Mouse (Mus musculus) intestine, embryonic 14.5 days (tissue): ENCODE results near the gene Reep6. TPM values are rescaled to one million over a fixed set of nuclear protein-coding genes. Genes with fewer than 3 reads are reported as not detected.

Source experiments
- ATAC-seq: fragments of 200-750 bp; cut with Nextera tagmentation; replicated peaks from 2 replicates; pipeline ENCODE4 v1.8.0; 2017; ENCODE audit warnings: low read depth, moderate number of reproducible peaks, moderate TSS enrichment, moderate library complexity; ENCODE audit not compliant: low FRiP score, low TSS enrichment
- DNase-seq: peaks from one replicate; pipeline ENCODE4 v3.0.0-alpha.2; 2018; ENCODE audit warnings: low spot score
- H3K27ac ChIP-seq: fragments of 300-500 bp; sonication (generic); 2 replicates; pipeline ENCODE4 v1.5.1; 2014; ENCODE audit warnings: low read depth, mild to moderate bottlenecking, control low read depth
- H3K27me3 ChIP-seq: fragments of 300-500 bp; sonication (generic); replicated peaks from 2 replicates; pipeline ENCODE4 v1.6.1; 2014; ENCODE audit warnings: low read length, control low read depth; ENCODE audit not compliant: control insufficient read depth, insufficient read depth
- H3K36me3 ChIP-seq: fragments of 300-500 bp; sonication (generic); 2 replicates; pipeline ENCODE4 v1.6.1; 2014; ENCODE audit warnings: low read length, control low read depth; ENCODE audit not compliant: control insufficient read depth, insufficient read depth
- H3K4me1 ChIP-seq: fragments of 300-500 bp; sonication (generic); replicated peaks from 2 replicates; pipeline ENCODE4 v1.6.1; 2014; ENCODE audit warnings: low read length, control low read depth, mixed read lengths; ENCODE audit not compliant: control insufficient read depth, insufficient read depth
- H3K4me2 ChIP-seq: fragments of 300-500 bp; sonication (generic); 2 replicates; pipeline ENCODE4 v1.6.1; 2014; ENCODE audit warnings: low read length
- H3K4me3 ChIP-seq: fragments of 300-500 bp; sonication (generic); 2 replicates; pipeline ENCODE4 v1.5.1; 2014; ENCODE audit warnings: low read depth, low read length, control low read depth, mixed read lengths
- H3K9ac ChIP-seq: fragments of 300-500 bp; sonication (generic); 2 replicates; pipeline ENCODE4 v1.6.1; 2014; ENCODE audit warnings: mild to moderate bottlenecking, low read length
- H3K9me3 ChIP-seq: fragments of 300-500 bp; sonication (generic); 2 replicates; pipeline ENCODE4 v1.6.1; 2016; ENCODE audit warnings: low read length, control low read depth; ENCODE audit not compliant: control insufficient read depth
- WGBS: fragments of 180-500 bp; shearing (Covaris S2); extraction: QIAGEN DNeasy Blood & Tissue Kit; methylation state at CpG from one replicate; pipeline ENCODE4 v1.1.7; 2014; 5-methylcytosine and 5-hydroxymethylcytosine counted together
- polyA plus RNA-seq: library from polyadenylated mRNA; unstranded; fragments of >200 nt; fragmentation: Nextera tagmentation; extraction: Ambion mirVana; gene quantifications from 2 replicates; pipeline ENCODE4 v1.2.1, GENCODE M21; 2014

Reep6 gene
- polyA plus RNA-seq, 1 experiment from 2014 or later = 58.1 TPM

DNA sequence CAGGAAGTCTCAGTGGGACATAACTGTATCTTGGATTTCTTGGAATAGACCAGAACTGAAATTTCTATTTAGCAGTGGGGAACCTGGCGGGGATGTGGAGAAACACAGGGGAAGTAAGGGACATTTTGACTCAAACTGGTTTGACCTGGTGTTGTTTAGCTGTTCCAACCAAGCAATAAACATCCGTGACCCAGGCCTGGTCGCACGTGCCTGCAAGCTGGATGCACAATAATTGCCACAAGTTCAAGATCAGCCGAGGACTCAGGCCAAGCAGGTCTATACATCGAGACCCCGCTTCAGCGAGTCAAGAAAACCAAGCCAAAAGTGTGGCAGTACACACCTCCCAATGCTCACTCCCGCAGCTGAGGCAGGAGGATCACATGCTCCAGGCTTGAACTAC, 42.2 kb downstream of the Reep6 start:
- H3K27me3 ChIP-seq = no peaks in the 10 kb centered on the region
- H3K27ac ChIP-seq = no peak overlapping the region
- peaks cover 4% of the 10 kb centered on the region; the same call in 1 of the 2 replicates for H3K4me1 ChIP-seq
- no peaks in the 10 kb centered on the region for H3K9me3 ChIP-seq
- H3K9ac ChIP-seq = no peak overlapping the region
- 0 out of 2 replicates have a peak overlapping the region, but pooled peaks have one; percentile 13 for H3K4me3 ChIP-seq
- no peaks in the 10 kb centered on the region for H3K36me3 ChIP-seq
- ATAC-seq (no peak), DNase-seq (no peak)
- 48% methylated on average over 9 of the region's 9 CpGs for WGBS
- H3K4me2 ChIP-seq = peak overlapping the region; percentile 38

DNA sequence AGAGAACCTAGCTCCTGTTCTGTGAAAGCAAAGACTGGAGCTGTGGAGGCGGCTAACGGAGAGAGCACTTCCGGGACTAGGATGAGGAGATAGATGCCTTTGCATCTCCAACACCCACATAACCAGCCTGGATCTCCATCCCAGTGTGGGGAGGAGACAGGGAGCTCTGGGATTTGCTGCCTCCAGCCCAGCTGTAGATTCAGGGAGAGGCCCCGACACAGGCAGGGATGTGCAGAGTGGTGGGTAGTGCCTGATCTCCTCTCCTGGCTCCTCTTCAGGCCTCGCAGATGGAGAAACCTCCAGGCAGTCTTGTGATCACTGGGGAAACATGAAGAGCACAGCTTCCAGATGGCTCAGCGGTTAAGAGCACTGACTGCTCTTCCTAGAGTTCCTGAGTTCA, 43.0 kb downstream of the Reep6 start:
- no peak overlapping the region for H3K27ac ChIP-seq
- no peak overlapping the region for H3K4me3 ChIP-seq
- WGBS = 84% methylated on average over 6 of the region's 6 CpGs
- no peaks in the 10 kb centered on the region for H3K36me3 ChIP-seq
- H3K9ac ChIP-seq = no peak overlapping the region
- no peak overlapping the region for H3K4me2 ChIP-seq
- no peaks in the 10 kb centered on the region for H3K27me3 ChIP-seq
- DNase-seq (no peak), ATAC-seq (no peak)
- peaks cover 4% of the 10 kb centered on the region; the same call in 1 of the 2 replicates for H3K4me1 ChIP-seq
- no peaks in the 10 kb centered on the region for H3K9me3 ChIP-seq

DNA sequence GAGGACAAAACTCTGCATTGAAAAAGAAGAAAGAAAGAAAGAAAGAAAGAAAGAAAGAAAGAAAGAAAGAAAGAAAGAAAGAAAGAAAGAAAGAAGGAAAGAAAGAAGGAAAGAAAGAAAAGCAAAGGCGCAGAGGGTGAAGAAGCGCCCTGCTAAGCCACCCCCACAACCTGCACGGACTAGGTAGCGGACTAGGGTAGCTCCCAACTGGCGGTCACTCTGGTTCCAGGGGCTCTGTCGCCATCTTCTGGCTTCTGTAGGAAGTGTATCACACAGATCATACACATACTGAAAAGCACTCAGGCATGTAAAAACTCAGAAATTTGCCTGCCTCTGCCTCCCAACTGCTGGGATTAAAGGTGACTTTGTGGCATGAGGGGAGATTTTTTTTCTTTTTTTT, 44.3 kb downstream of the Reep6 start:
- no peaks in the 10 kb centered on the region for H3K27me3 ChIP-seq
- H3K9me3 ChIP-seq = no peaks in the 10 kb centered on the region
- H3K36me3 ChIP-seq = no peaks in the 10 kb centered on the region
- no peak for ATAC-seq
- no peak overlapping the region for H3K4me3 ChIP-seq
- peaks cover 4% of the 10 kb centered on the region; the same call in 1 of the 2 replicates for H3K4me1 ChIP-seq
- no peak overlapping the region for H3K4me2 ChIP-seq
- no peak overlapping the region for H3K27ac ChIP-seq
- WGBS = 20% methylated on average over 6 of the region's 6 CpGs
- no peak for DNase-seq
- no peak overlapping the region for H3K9ac ChIP-seq

DNA sequence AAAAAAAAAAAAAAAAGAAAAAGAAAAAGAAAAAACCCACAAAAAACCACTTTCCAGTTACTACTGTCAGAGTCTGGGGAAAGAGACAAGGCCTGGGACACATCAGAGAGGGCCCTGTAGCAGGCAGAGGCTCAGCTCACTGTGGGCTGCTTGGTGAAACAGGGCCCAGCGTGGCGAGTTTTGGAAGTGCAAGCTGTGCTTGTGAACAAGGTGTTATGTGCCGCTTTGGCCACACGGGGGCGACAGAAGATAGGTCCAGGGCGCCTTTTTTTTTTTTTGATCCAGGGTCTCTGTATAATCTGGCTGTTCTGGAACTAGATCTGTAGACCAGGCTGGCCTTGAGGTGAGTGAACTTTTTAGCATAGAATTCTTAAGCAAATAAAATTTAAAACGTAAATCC, 46.4 kb downstream of the Reep6 start:
- DNase-seq (peak; percentile 99), ATAC-seq (no peak)
- Histone ChIP-seq H3K27ac (no peak overlapping the region), H3K9ac (no peak overlapping the region), H3K4me3 (no peak overlapping the region), H3K27me3 (no peaks in the 10 kb centered on the region), H3K4me1 (peaks cover 2% of the 10 kb centered on the region; the same call in 1 of the 2 replicates), H3K9me3 (no peaks in the 10 kb centered on the region), H3K36me3 (peaks cover 17% of the 10 kb centered on the region), H3K4me2 (no peak overlapping the region)
- 2% methylated on average over 7 of the region's 7 CpGs for WGBS

DNA sequence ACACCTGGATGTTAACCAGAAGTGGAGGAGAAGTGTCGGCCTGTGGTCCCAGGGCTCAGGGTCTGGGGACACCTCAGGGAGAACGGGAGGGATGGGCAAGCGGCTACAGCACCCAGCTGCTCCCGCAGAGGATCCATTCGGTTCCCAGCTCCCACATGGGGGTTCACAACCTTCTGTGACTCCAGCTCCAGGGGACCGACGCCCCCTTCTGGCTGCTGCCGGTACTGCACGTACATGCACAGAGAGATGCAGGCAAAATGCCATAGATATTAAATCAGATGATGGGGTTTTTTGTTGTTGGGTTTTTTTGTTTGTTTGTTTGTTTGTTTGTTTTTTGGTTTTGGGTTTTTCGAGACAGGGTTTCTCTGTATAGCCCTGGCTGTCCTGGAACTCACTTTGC, 48.0 kb downstream of the Reep6 start:
- WGBS = 51% methylated on average over 10 of the region's 10 CpGs
- Histone ChIP-seq H3K27me3 (no peaks in the 10 kb centered on the region), H3K9me3 (no peaks in the 10 kb centered on the region), H3K4me2 (no peak overlapping the region), H3K36me3 (peaks cover 32% of the 10 kb centered on the region), H3K27ac (no peak overlapping the region), H3K4me3 (no peak overlapping the region), H3K4me1 (no peaks in the 10 kb centered on the region), H3K9ac (no peak overlapping the region)
- DNase-seq (no peak), ATAC-seq (no peak)

DNA sequence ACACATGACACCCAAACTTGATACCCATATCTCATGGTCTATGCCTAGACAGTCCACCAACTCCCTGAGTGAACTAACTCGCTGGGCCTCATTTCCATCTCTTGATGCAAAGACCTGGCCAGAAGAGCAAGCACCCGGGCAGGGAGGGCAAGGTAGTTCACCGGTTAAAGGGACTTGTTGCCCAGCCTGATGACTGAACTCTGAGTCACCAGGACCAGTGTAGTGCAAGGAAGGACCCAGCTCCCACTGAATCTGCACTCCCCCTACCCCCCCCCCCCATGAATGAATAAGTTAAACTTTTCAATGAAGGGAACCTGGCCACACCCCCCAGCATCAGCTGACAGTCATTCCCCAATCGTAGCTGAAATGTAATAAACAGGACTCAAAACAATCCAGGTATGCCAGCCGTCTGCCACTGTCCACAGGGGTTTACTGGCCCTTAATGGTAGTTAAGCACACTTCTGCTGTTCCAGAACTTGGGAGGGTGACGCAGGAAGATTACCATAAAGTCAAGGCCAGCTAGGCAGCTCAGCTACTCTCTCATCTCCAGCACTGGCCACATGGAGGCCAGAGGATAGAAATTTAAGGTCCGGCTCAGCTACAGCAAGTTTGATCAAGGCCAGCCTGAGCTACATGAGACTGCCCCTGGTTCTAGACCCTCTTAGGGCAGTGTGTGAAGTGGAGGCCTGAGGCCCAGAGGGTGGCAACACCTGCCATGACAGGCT, 53.0 kb downstream of the Reep6 start:
- no peak overlapping the region for H3K4me3 ChIP-seq
- ATAC-seq (no peak), DNase-seq (no peak)
- no peaks in the 10 kb centered on the region for H3K27me3 ChIP-seq
- H3K9me3 ChIP-seq = no peaks in the 10 kb centered on the region
- WGBS = 76% methylated on average over 7 of the region's 7 CpGs
- peaks cover 44% of the 10 kb centered on the region for H3K36me3 ChIP-seq
- no peak overlapping the region for H3K9ac ChIP-seq
- no peak overlapping the region for H3K27ac ChIP-seq
- H3K4me2 ChIP-seq = no peak overlapping the region
- peaks cover 21% of the 10 kb centered on the region for H3K4me1 ChIP-seq

DNA sequence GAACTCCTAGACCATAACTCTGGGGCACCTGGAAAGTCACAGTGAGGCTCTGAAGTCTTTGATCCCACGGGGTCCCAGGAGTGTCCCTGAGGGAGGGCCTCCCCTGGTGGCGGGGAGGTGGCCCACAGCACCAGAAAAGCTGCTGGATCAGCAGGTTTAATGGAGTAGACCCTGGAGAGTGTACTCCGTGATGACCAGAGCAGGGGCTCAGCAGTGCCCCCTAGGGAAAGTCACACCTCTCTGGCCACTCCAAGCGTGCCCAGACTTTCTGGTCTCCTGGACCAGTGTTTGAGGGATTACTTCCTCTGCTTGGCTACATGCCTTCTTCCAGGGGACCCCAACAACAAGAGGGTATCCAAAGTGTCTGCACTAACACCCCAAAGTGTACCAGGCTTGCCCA, 53.7 kb downstream of the Reep6 start:
- 62% methylated on average over 4 of the region's 4 CpGs for WGBS
- Histone ChIP-seq H3K4me1 (peaks cover 26% of the 10 kb centered on the region), H3K27ac (no peak overlapping the region), H3K9ac (no peak overlapping the region), H3K36me3 (peaks cover 44% of the 10 kb centered on the region), H3K4me2 (no peak overlapping the region), H3K4me3 (no peak overlapping the region), H3K27me3 (no peaks in the 10 kb centered on the region), H3K9me3 (no peaks in the 10 kb centered on the region)
- DNase-seq = no peak
- ATAC-seq = no peak

DNA sequence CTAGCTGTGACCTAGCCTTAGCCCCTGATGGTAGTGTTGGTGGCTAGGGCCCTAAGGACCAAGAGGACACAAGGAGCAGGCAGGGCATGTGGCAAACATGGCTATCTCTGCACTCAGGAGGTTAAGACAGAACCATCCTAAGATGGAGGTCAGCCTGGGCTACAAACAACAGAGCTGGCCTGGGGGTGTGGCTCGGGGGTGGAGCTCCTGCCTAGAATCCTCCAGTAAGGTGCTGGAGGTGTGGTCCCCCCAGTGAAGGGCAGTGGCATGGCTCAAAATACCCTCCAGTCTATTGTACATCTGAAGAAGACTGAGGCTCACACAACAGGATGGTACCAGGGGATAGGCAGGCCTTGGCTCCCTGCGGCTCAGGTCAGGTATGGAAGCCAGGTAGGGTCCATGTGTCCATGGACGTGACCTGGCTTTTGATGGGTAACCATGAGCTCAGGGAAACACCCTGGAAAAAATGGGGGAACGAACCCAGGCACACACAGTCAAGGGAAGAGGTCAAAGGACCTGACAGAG, 54.4 kb downstream of the Reep6 start:
- no peaks in the 10 kb centered on the region for H3K27me3 ChIP-seq
- WGBS = 82% methylated on average over 4 of the region's 4 CpGs
- ATAC-seq = no peak
- peaks cover 31% of the 10 kb centered on the region for H3K4me1 ChIP-seq
- no peak overlapping the region for H3K9ac ChIP-seq
- H3K9me3 ChIP-seq = no peaks in the 10 kb centered on the region
- no peak overlapping the region for H3K4me3 ChIP-seq
- peaks cover 44% of the 10 kb centered on the region for H3K36me3 ChIP-seq
- H3K27ac ChIP-seq = no peak overlapping the region
- no peak for DNase-seq
- peak overlapping the region; percentile 74 for H3K4me2 ChIP-seq

DNA sequence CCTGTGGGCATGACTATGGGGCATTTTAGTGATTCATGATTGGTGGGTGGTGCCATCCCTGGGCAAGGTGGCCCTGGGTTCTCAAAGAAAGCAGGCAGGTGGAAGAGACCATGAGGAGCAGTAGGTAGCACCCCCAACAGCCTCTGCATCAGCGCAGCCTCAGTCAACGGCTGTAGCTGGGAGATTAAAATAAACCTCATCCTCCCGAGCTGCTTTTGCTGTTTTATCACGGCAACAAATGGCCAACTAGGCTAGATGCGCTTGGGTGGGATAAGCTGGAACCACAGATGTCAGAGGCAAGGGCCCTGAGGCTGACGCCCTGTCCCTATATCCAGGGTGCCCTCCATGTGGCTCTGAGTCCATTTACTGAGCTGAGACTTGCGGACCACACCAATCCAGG, 55.0 kb downstream of the Reep6 start:
- Histone ChIP-seq H3K4me3 (peak overlapping the region; percentile 81), H3K27ac (no peak overlapping the region), H3K36me3 (peaks cover 41% of the 10 kb centered on the region), H3K4me1 (peaks cover 31% of the 10 kb centered on the region), H3K4me2 (peak overlapping the region; percentile 74), H3K27me3 (no peaks in the 10 kb centered on the region), H3K9me3 (no peaks in the 10 kb centered on the region), H3K9ac (no peak overlapping the region; the same call in 1 of the 2 replicates)
- ATAC-seq (no peak), DNase-seq (no peak)
- 76% methylated on average over 7 of the region's 7 CpGs for WGBS
